Mouse (Mus musculus): ENCODE measurements around the gene Spint5. TPM values are rescaled to one million over a fixed set of nuclear protein-coding genes. Genes with fewer than 3 reads are reported as not detected.
A peak's percentile ranks its signal among the peaks of the same experiment; 100 is the strongest.

The Spint5 gene
- total RNA-seq (2012; rRNA removed) (not detected in 2 replicates), polyA plus RNA-seq (2012; ENCODE audit: insufficient read depth in 1 of 2, insufficient read length in 2 of 2, low read depth in 1 of 2, low replicate concordance in 2 of 2, missing spikeins in 1 of 2) (not detected)

GRCm38 (mm10) chr2:164715005-164715404, at the start of gene Spint5:
Gene Spint5, plus strand, starts transcription at chr2:164715305.
- no peak within 1 kb of the TSS for H3K4me3 ChIP-seq (ENCODE audit: control insufficient read depth in 1 of 2, insufficient read depth in 1 of 2, low read depth in 2 of 2, low read length in 2 of 2)

GRCm38 (mm10) chr2:164670261-164670660, 44.8 kb upstream of the Spint5 start:
- no peaks in the 10 kb centered on the region for H3K9me3 ChIP-seq (replicated peaks; ENCODE audit: insufficient read depth, low read length)
- H3K27me3 ChIP-seq (ENCODE audit: control insufficient read depth in 1 of 2, insufficient read depth in 2 of 2, low read length in 2 of 2), result no peaks in the 10 kb centered on the region
- peaks cover 0 to 4% of the 10 kb centered on the region in 2 experiments; a peak in 2 of 4 replicates for H3K36me3 ChIP-seq (ENCODE audit: control insufficient read depth in 1 of 2, insufficient read depth in 2 of 2, low read length in 2 of 2)
- no peaks in the 10 kb centered on the region for H3K79me2 ChIP-seq (ENCODE audit: control insufficient read depth, insufficient read depth, low read length, poor library complexity)
- peak overlapping the region in 1 of 2 experiments; percentile 42; a peak in 2 of 4 replicates for H3K4me3 ChIP-seq (ENCODE audit: control insufficient read depth in 1 of 2, insufficient read depth in 1 of 2, low read depth in 2 of 2, low read length in 2 of 2)
- H3K4me1 ChIP-seq (ENCODE audit: control insufficient read depth in 1 of 2, insufficient read depth in 2 of 2, low read length in 2 of 2), result peaks cover 5 to 8% of the 10 kb centered on the region in 2 experiments
- H3K9ac ChIP-seq (ENCODE audit: control insufficient read depth, low read depth, low read length, poor library complexity, severe bottlenecking), result no peak overlapping the region
- H3K27ac ChIP-seq (ENCODE audit: control insufficient read depth, low read depth, low read length), result peak overlapping the region; percentile 6; the same call in 1 of the 2 replicates
- DNase-seq (ENCODE audit: low read depth, low spot score), result peak; percentile 54
- TF ChIP-seq USF2 (IDR thresholded peaks at IDR 0.05; ENCODE audit: borderline replicate concordance in 1 of 2, insufficient read depth in 1 of 2, low read depth in 1 of 2, low read length in 2 of 2) (no peak), MAX (IDR thresholded peaks at IDR 0.05; ENCODE audit: low read length) (peak; percentile 52; the same call in 1 of the 2 replicates), BHLHE40 (IDR thresholded peaks at IDR 0.05; ENCODE audit: borderline replicate concordance, low read depth, low read length) (no peak), ZMIZ1 (IDR thresholded peaks at IDR 0.05; ENCODE audit: low read depth, low read length) (no peak), POLR2A (IDR thresholded peaks at IDR 0.05; ENCODE audit: control insufficient read depth in 1 of 2, insufficient read depth in 1 of 2, low read depth in 1 of 2, low read length in 2 of 2, poor library complexity in 1 of 2) (no peak), KAT2A (conservative IDR thresholded peaks at IDR 0.05; ENCODE audit: low read depth, low read length) (0 out of 2 replicates have a peak, but pooled peaks have one; percentile 24), TCF12 (IDR thresholded peaks at IDR 0.05; ENCODE audit: low read depth, low read length) (peak; percentile 46), NRF1 (IDR thresholded peaks at IDR 0.05; ENCODE audit: insufficient read depth, low read depth, low read length, poor library complexity, severe bottlenecking) (no peak), CTCF (IDR thresholded peaks at IDR 0.05 in 2 of 3, conservative IDR thresholded peaks at IDR 0.05 in 1 of 3; ENCODE audit: control insufficient read depth in 1 of 3, insufficient read depth in 1 of 3, low read depth in 2 of 3, low read length in 3 of 3, poor library complexity in 1 of 3, severe bottlenecking in 1 of 3) (no peak), ZC3H11A (IDR thresholded peaks at IDR 0.05; ENCODE audit: low read depth, low read length) (no peak), RCOR1 (IDR thresholded peaks at IDR 0.05; ENCODE audit: low read depth, low read length) (peak; percentile 49; the same call in 1 of the 2 replicates), UBTF (IDR thresholded peaks at IDR 0.05; ENCODE audit: borderline replicate concordance, insufficient read depth, low read depth, low read length) (no peak), CHD1 (IDR thresholded peaks at IDR 0.05; ENCODE audit: low read depth, low read length) (no peak), MEF2A (IDR thresholded peaks at IDR 0.05; ENCODE audit: extremely low read depth, insufficient replicate concordance, low read depth, low read length, poor library complexity, severe bottlenecking) (no peak), POLR2AphosphoS5 (IDR thresholded peaks at IDR 0.05; ENCODE audit: borderline replicate concordance, low read depth, low read length) (no peak), MAFK (IDR thresholded peaks at IDR 0.05; ENCODE audit: borderline replicate concordance, low read depth, low read length) (no peak), EP300 (IDR thresholded peaks at IDR 0.05; ENCODE audit: low read depth in 1 of 2, low read length in 2 of 2) (peak; percentile 10 to 35; a peak in 1 of 4 replicates), ZNF384 (IDR thresholded peaks at IDR 0.05; ENCODE audit: low read depth, low read length) (no peak), HCFC1 (IDR thresholded peaks at IDR 0.05; ENCODE audit: low read depth, low read length) (no peak), USF1 (IDR thresholded peaks at IDR 0.05; ENCODE audit: low read depth, low read length) (peak; percentile 61; the same call in 1 of the 2 replicates), MXI1 (IDR thresholded peaks at IDR 0.05; ENCODE audit: low read depth, low read length) (no peak; the same call in 1 of the 2 replicates), ZKSCAN1 (IDR thresholded peaks at IDR 0.05; ENCODE audit: low read depth, low read length) (no peak), POLR2AphosphoS2 (IDR thresholded peaks at IDR 0.05; ENCODE audit: low read length) (no peak), ETS1 (IDR thresholded peaks at IDR 0.05; ENCODE audit: low read depth, low read length) (peak; percentile 44), JUND (IDR thresholded peaks at IDR 0.05; ENCODE audit: low read depth, low read length) (no peak)

More at GRCm38 (mm10) chr2:164715005-164715404, at the start of gene Spint5:
- Histone ChIP-seq H3K4me1 (ENCODE audit: control insufficient read depth in 1 of 2, insufficient read depth in 2 of 2, low read length in 2 of 2) (no peaks in the 10 kb centered on the region), H3K79me2 (ENCODE audit: control insufficient read depth, insufficient read depth, low read length, poor library complexity) (no peaks in the 10 kb centered on the region), H3K9me3 (replicated peaks; ENCODE audit: insufficient read depth, low read length) (no peaks in the 10 kb centered on the region), H3K9ac (ENCODE audit: control insufficient read depth, low read depth, low read length, poor library complexity, severe bottlenecking) (no peak within 1 kb of the TSS), H3K36me3 (ENCODE audit: control insufficient read depth in 1 of 2, insufficient read depth in 2 of 2, low read length in 2 of 2) (no peaks in the 10 kb centered on the region), H3K27me3 (ENCODE audit: control insufficient read depth in 1 of 2, insufficient read depth in 2 of 2, low read length in 2 of 2) (peaks cover 5% of the 10 kb centered on the region in 2 experiments; a peak in 3 of 4 replicates), H3K27ac (ENCODE audit: control insufficient read depth, low read depth, low read length) (no peak within 1 kb of the TSS)
- no peak for DNase-seq (ENCODE audit: low read depth, low spot score)
- TF ChIP-seq ZMIZ1 (IDR thresholded peaks at IDR 0.05; ENCODE audit: low read depth, low read length) (no peak), CHD1 (IDR thresholded peaks at IDR 0.05; ENCODE audit: low read depth, low read length) (no peak), MYC (IDR thresholded peaks at IDR 0.05; ENCODE audit: low read depth, low read length) (no peak), E2F4 (IDR thresholded peaks at IDR 0.05; ENCODE audit: borderline replicate concordance, low read depth, low read length) (no peak), MAFK (IDR thresholded peaks at IDR 0.05; ENCODE audit: borderline replicate concordance, low read depth, low read length) (no peak), USF2 (IDR thresholded peaks at IDR 0.05; ENCODE audit: borderline replicate concordance in 1 of 2, insufficient read depth in 1 of 2, low read depth in 1 of 2, low read length in 2 of 2) (no peak), POLR2AphosphoS2 (IDR thresholded peaks at IDR 0.05; ENCODE audit: low read length) (no peak), POLR2AphosphoS5 (IDR thresholded peaks at IDR 0.05; ENCODE audit: borderline replicate concordance, low read depth, low read length) (no peak), ETS1 (IDR thresholded peaks at IDR 0.05; ENCODE audit: low read depth, low read length) (no peak), BHLHE40 (IDR thresholded peaks at IDR 0.05; ENCODE audit: borderline replicate concordance, low read depth, low read length) (no peak), ZC3H11A (IDR thresholded peaks at IDR 0.05; ENCODE audit: low read depth, low read length) (no peak), TAL1 (IDR thresholded peaks at IDR 0.05; ENCODE audit: low read length) (no peak), RCOR1 (IDR thresholded peaks at IDR 0.05; ENCODE audit: low read depth, low read length) (no peak)

All from MEL (cell line).